Mouse (Mus musculus) limb, embryonic 13.5 days (tissue): Measurements from ENCODE around the gene Lgr5. TPM values are rescaled to one million over a fixed set of nuclear protein-coding genes. Genes with fewer than 3 reads are reported as not detected.

Source experiments
- ATAC-seq: fragments of 200-750 bp; cut with Nextera tagmentation; 2 replicates; pipeline ENCODE4 v1.8.0; 2017; ENCODE audit warnings: low read depth, moderate number of reproducible peaks, moderate TSS enrichment; ENCODE audit not compliant: low FRiP score
- H3K27ac ChIP-seq: fragments of 300-500 bp; sonication (generic); 2 replicates; pipeline ENCODE4 v1.5.1; 2015; ENCODE audit warnings: inconsistent platforms, mild to moderate bottlenecking, moderate library complexity
- H3K27me3 ChIP-seq: fragments of 300-500 bp; sonication (generic); 2 replicates; pipeline ENCODE4 v1.6.1; 2015; ENCODE audit warnings: mild to moderate bottlenecking, inconsistent platforms
- H3K36me3 ChIP-seq: fragments of 300-500 bp; sonication (generic); 2 replicates; pipeline ENCODE4 v1.6.1; 2015; ENCODE audit warnings: inconsistent platforms, mild to moderate bottlenecking, moderate library complexity
- H3K4me1 ChIP-seq: fragments of 300-500 bp; sonication (generic); 2 replicates; pipeline ENCODE4 v1.6.1; 2015; ENCODE audit warnings: inconsistent platforms
- H3K4me2 ChIP-seq: fragments of 300-500 bp; sonication (generic); replicated peaks from 2 replicates; pipeline ENCODE4 v1.6.1; 2015; ENCODE audit warnings: inconsistent platforms, mild to moderate bottlenecking, moderate library complexity
- H3K4me3 ChIP-seq: fragments of 300-500 bp; sonication (generic); 2 replicates; pipeline ENCODE4 v1.5.1; 2015; ENCODE audit warnings: moderate library complexity, mild to moderate bottlenecking, inconsistent platforms
- H3K9ac ChIP-seq: fragments of 300-500 bp; sonication (generic); 2 replicates; pipeline ENCODE4 v1.6.1; 2015; ENCODE audit warnings: mild to moderate bottlenecking, inconsistent platforms
- H3K9me3 ChIP-seq: fragments of 300-500 bp; sonication (generic); 2 replicates; pipeline ENCODE4 v1.6.1; 2016; ENCODE audit warnings: inconsistent platforms
- WGBS: fragments of 180-500 bp; shearing (Covaris S2); methylation state at CpG from one replicate; pipeline ENCODE4 v1.1.7; 2015; 5-methylcytosine and 5-hydroxymethylcytosine counted together
- polyA plus RNA-seq: library from polyadenylated mRNA; unstranded; fragments of >200 nt; fragmentation: Nextera tagmentation; extraction: Ambion mirVana; gene quantifications from 2 replicates; pipeline ENCODE4 v1.2.1, GENCODE M21; 2015

Gene Lgr5
- polyA plus RNA-seq, 1 experiment from 2014 or later: 10.1 TPM

DNA sequence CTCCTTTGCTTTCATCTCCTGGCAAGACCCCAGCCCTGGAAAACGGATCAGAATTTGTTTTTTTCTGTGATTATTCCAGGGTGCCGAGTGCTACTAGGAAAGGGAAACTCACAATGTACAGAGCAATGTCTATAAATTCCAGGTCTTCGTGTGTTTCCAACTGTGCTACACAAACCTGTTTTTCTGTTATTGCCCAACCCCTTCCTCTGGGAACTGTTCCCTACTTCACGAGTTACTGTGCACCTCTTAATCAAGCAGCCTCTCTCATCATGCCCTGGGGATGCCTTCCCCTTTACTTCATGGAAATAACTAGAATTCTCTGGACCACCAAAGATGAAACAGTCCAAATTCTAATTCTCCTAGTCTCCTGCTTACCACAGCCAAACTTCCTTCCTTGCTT is 58.7 kb downstream of the Lgr5 start:
- Histone ChIP-seq H3K4me3 (no peak overlapping the region), H3K27ac (no peak overlapping the region), H3K27me3 (no peaks in the 10 kb centered on the region; the same call in 1 of the 2 replicates), H3K9me3 (no peaks in the 10 kb centered on the region), H3K4me2 (no peak overlapping the region), H3K36me3 (no peaks in the 10 kb centered on the region), H3K4me1 (peaks cover 14% of the 10 kb centered on the region), H3K9ac (no peak overlapping the region)
- 18% methylated on average over 4 of the region's 4 CpGs for WGBS
- ATAC-seq: peak; percentile 59; the same call in 1 of the 2 replicates

DNA sequence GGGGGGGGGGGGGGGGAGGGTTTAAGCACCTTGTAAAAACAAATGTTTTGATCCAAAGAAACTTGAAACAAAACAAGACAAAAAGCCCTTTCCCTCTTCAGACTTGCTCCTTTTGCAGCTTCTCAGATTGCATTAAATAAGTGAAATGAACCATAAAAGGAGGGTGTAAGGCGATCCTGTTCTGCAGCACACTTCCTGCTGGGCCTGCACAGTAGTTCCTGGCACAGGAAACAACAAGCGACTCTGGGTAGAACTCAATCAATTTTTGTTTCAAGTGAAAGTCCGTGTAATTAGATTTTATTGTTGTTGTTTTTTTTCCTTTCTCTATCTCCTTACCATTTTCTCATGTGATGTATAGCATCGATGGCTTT is 66.5 kb downstream of the Lgr5 start:
- no peak for ATAC-seq
- Histone ChIP-seq H3K4me3 (no peak overlapping the region), H3K4me2 (peak overlapping the region; percentile 54), H3K9ac (no peak overlapping the region), H3K36me3 (no peaks in the 10 kb centered on the region), H3K4me1 (peaks cover 25% of the 10 kb centered on the region), H3K27ac (peak overlapping the region; percentile 69; the same call in 1 of the 2 replicates), H3K9me3 (no peaks in the 10 kb centered on the region), H3K27me3 (no peaks in the 10 kb centered on the region)
- WGBS: 18% methylated on average over 4 of the region's 4 CpGs

DNA sequence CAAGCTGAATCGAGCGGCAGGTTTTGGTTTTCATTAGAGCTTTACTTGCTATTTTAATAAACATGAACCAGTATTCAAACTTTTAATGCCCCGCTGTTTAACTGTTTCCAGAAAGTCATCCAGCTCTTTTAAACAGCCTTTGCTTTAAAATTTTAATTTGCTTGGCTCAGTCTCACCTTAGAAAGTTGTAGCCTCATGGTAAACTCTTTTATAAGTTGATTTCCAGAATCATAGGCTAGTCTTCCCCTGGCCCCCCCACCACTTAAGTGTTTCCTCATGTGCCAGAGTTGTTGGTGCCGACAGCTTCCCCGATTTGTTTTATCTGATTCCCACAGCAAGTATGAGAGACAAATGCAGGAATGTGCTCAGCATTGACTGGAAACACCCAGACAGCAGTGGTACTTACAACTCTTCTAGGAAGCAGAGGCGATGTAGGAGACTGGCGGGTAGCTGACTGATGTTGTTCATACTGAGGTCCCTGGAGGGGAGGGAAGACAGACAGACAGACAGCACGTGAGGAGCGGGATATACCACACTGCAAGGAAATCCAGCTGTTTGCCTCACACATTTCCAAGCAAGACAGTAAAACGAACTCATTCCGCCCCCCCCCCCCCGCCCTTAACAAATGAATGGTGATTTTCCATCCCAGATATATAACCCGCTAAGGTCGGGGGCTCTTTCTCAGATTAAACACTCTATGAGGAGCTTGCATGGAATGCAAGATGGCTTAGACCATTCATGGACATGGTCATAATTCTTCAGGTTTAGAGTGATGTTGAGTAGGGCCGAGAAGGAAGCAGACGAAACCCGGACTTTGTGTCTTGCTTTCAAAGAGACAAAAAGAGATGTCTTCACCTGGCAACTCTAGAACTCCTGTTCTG is 67.1 kb downstream of the Lgr5 start:
- no peak overlapping the region for H3K9ac ChIP-seq
- H3K4me3 ChIP-seq: peak overlapping the region; percentile 7
- no peaks in the 10 kb centered on the region for H3K27me3 ChIP-seq
- no peaks in the 10 kb centered on the region for H3K36me3 ChIP-seq
- peak overlapping the region; percentile 54 for H3K4me2 ChIP-seq
- peak overlapping the region; percentile 69 for H3K27ac ChIP-seq
- peak; percentile 84 for ATAC-seq
- H3K9me3 ChIP-seq: no peaks in the 10 kb centered on the region
- peaks cover 25% of the 10 kb centered on the region for H3K4me1 ChIP-seq
- 14% methylated on average over 17 of the region's 17 CpGs for WGBS

DNA sequence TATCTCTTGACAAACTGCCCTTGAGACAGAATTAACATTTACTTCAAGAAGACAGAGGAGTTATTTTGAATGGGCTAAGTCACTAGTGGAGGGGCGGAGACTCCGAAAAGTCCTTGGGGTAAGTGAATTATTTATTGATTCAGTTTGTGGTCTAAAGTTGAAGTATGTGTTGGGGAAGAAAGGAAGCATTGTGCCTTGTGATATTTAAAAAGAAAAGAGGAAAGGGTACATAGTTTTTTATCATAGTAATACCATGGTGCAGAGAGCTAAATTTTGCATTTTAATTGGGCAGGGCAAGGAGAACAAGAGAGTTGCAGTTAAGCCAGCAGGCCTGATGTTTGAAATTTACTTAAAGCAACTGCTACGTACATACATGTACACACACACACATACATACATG is 68.7 kb downstream of the Lgr5 start:
- Histone ChIP-seq H3K27me3 (no peaks in the 10 kb centered on the region), H3K9me3 (no peaks in the 10 kb centered on the region), H3K4me1 (peaks cover 25% of the 10 kb centered on the region), H3K4me2 (no peak overlapping the region), H3K4me3 (no peak overlapping the region), H3K9ac (no peak overlapping the region), H3K36me3 (no peaks in the 10 kb centered on the region), H3K27ac (no peak overlapping the region)
- no peak for ATAC-seq
- 82% methylated on average over 3 of the region's 3 CpGs for WGBS

DNA sequence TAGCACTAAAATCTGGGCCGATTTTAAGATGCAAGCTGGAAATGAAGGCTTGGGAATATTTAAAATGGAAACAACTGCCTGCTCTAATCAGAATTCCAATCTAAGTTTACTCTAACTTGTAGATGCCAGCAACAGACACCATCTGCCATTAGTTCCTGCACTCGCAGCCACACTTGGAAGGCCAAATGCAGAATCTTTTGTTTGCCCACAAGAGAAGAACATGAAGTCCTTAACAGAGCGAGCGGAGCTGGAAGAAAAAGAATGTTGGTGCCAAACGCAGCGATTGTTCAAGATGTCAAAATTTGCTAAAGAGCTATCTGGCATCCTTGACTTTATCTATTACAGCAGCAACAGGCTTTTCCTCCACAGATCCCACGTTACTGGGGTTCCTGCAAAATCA is 72.1 kb downstream of the Lgr5 start:
- Histone ChIP-seq H3K27ac (no peak overlapping the region; the same call in 1 of the 2 replicates), H3K4me3 (no peak overlapping the region), H3K9ac (no peak overlapping the region), H3K9me3 (0 out of 2 replicates have a peak, but pooled peaks cover 3% of the 10 kb centered on the region), H3K4me2 (no peak overlapping the region), H3K36me3 (no peaks in the 10 kb centered on the region), H3K27me3 (no peaks in the 10 kb centered on the region), H3K4me1 (peaks cover 13% of the 10 kb centered on the region)
- no peak for ATAC-seq
- 81% methylated on average over 7 of the region's 7 CpGs for WGBS

DNA sequence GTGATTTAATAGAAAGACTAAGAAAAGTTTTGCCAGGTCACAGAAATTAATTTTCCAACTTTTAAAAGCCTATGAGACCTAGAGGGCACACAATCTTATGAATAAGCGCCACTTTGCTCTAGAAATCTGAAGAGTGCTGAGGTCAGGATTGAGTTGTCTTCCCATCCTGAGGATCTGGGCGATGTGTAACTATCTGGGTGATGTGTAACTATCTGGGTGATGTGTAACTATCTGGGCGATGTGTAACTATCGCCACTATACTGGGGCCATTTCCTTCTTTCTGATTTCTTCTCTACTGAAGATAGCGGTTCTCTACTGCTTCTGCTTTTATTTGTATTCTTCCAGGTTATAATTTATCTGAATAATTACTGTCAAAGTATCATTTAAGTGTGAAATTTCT is 76.6 kb downstream of the Lgr5 start:
- 0 out of 2 replicates have a peak, but pooled peaks cover 3% of the 10 kb centered on the region for H3K9me3 ChIP-seq
- no peak for ATAC-seq
- H3K4me1 ChIP-seq: no peaks in the 10 kb centered on the region
- H3K36me3 ChIP-seq: no peaks in the 10 kb centered on the region
- no peak overlapping the region for H3K4me3 ChIP-seq
- H3K27me3 ChIP-seq: no peaks in the 10 kb centered on the region
- no peak overlapping the region for H3K27ac ChIP-seq
- WGBS: 92% methylated on average over 5 of the region's 5 CpGs
- no peak overlapping the region for H3K4me2 ChIP-seq
- no peak overlapping the region for H3K9ac ChIP-seq

DNA sequence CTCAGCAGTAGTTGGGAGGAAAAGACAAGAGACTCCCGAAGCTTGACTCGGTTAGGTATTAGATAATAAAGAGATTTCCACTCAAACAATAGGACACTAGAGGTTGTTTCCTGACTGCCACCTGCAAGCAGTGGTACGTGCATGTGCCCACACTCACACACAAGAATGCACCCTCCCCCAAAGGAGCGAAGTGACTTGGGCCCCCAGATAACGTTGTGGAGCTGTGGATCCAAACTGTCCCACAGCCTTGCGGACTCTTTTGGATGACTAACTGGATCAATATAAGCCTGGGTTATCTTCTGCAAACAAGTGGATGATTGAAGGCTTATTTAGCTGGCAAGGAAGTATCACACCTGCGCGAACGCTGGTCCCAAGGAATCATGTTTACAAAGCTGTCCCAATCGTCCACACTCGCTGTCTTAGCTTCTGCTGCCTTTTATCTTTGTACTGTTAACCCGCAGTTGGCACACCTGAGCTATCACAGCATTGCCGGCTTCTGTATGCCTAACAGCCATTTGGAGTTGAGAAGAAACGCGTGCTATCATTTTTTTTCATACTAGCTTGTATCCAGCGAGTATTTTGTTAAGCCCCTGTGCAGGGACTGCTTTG is 81.8 kb downstream of the Lgr5 start:
- 91% methylated on average over 16 of the region's 16 CpGs for WGBS
- Histone ChIP-seq H3K4me3 (no peak overlapping the region), H3K4me2 (no peak overlapping the region), H3K36me3 (no peaks in the 10 kb centered on the region), H3K4me1 (no peaks in the 10 kb centered on the region), H3K9ac (no peak overlapping the region), H3K27me3 (no peaks in the 10 kb centered on the region), H3K27ac (no peak overlapping the region), H3K9me3 (no peaks in the 10 kb centered on the region)
- no peak for ATAC-seq

DNA sequence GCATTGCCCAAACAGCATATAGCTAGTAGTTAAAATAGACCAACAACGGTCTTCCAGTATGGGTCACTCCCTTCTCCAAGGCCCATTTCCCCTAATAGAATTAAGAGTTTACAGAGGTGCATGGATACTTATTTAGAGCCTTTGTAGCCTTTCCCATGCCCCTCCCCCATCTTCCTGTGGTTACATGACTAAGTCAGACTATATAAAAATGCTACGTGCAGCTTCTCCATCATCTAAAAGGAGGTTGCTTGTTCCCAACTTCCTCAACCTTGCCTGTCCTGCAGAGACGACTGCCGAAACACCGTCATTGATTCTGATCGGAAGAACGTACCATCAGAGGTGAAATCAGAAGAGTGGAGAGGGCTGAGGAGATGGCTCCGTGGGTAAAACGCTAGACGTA is 82.4 kb downstream of the Lgr5 start:
- Histone ChIP-seq H3K9me3 (no peaks in the 10 kb centered on the region), H3K27me3 (no peaks in the 10 kb centered on the region), H3K27ac (no peak overlapping the region), H3K9ac (no peak overlapping the region), H3K4me1 (no peaks in the 10 kb centered on the region), H3K4me2 (no peak overlapping the region), H3K36me3 (no peaks in the 10 kb centered on the region), H3K4me3 (no peak overlapping the region)
- 89% methylated on average over 10 of the region's 10 CpGs for WGBS
- no peak for ATAC-seq

DNA sequence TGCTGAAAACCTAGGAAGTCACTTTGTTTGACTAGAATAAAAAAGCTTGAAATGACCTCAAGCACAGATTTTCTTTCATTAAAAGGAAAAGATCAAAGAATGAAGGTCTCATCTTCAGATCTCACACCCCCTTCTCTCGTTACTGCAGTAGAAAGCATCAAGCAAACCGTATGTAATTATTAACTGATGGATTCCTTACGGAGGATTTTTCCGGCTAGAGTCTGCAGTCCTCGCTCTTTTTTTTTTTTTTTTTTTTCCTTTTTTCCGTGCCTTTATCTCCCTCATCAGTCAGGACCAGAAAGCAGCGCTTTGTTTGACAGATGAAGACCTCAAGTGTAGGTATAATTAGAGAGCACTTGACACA is 93.8 kb downstream of the Lgr5 start:
- WGBS: 6% methylated on average over 7 of the region's 7 CpGs
- H3K27me3 ChIP-seq: no peaks in the 10 kb centered on the region
- H3K4me3 ChIP-seq: peak overlapping the region; percentile 5; the same call in 1 of the 2 replicates
- 0 out of 2 replicates have a peak, but pooled peaks cover 4% of the 10 kb centered on the region for H3K36me3 ChIP-seq
- no peak overlapping the region for H3K9ac ChIP-seq
- H3K27ac ChIP-seq: no peak overlapping the region
- H3K9me3 ChIP-seq: 0 out of 2 replicates have a peak, but pooled peaks cover 5% of the 10 kb centered on the region
- H3K4me2 ChIP-seq: peak overlapping the region; percentile 44
- ATAC-seq: no peak
- peaks cover 16% of the 10 kb centered on the region for H3K4me1 ChIP-seq

DNA sequence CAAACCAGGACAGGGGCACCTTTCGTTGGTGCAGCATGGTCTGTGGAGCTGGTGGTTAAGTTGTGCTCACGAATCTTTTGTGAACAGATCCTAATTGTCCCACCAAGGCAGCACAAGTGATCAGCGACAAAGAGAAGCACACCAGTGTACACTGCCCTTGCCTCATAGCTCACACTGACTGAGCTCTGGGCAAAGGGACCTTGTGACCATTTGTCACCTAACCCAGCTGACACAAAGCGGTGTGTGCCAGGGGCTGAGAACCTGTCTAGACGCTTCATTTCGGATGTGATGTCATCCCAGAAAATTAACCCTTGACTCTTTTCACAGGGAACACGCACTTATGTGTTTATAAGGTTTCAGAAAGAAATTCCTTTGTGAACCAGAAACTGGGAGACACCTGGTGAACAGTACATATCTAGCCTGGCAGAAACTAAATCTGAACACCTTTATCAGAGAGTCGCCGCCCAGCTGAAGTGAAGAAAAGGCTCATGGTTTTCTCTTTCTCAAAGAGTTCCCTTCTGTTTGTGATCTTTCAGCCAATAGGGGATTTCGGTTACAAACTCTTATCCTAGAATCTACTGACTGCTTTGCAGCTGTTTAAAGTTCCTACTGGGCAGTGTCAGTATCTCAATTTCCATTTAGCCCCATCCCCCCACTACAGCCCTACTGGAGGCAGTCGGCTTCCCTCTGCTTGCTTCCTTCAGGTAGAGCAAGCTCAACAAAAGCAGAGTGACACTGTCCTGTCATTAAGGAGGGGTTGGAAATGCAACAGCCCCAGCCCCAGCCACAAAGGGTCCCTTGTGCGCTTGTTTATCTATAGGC is 94.4 kb downstream of the Lgr5 start:
- Histone ChIP-seq H3K4me2 (peak overlapping the region; percentile 44), H3K27ac (no peak overlapping the region), H3K4me3 (no peak overlapping the region; the same call in 1 of the 2 replicates), H3K27me3 (no peaks in the 10 kb centered on the region; the same call in 1 of the 2 replicates), H3K9me3 (0 out of 2 replicates have a peak, but pooled peaks cover 5% of the 10 kb centered on the region), H3K4me1 (peaks cover 16% of the 10 kb centered on the region), H3K36me3 (0 out of 2 replicates have a peak, but pooled peaks cover 4% of the 10 kb centered on the region), H3K9ac (no peak overlapping the region)
- 0 out of 2 replicates have a peak, but pooled peaks have one; percentile 57 for ATAC-seq
- 47% methylated on average over 12 of the region's 12 CpGs for WGBS

DNA sequence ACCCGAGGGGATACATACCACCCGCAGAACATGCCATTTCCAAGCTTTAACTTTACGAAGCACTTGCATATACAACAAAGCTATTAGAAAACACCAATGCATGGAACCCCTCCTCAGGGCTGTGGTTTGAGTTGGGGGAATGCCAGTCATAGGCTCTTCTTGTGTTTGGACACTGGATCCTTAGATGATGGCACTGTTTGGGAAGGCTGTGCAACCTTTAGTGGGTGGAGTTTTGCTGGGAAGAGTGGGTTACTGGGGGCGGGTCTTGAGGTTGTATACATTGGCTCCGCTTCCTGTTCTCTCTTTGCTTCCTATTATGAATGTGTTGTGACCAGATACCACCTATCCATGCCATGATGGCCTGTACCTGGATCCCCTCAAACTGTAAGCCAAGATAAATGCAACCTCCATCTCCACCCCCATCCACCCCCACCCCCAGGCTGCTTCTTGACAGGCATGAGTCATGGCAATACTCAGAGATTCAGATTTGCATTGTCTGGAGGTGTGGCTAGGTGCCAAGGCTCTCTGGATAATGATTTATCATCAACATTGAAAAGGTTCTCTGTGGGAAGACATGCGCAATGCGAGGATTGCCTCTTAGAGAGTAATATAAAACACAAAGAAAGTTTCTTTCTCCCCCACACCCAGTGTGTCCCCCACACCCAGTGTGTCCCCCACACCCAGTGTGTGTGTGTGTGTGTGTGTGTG is 95.6 kb downstream of the Lgr5 start:
- H3K36me3 ChIP-seq: 0 out of 2 replicates have a peak, but pooled peaks cover 4% of the 10 kb centered on the region
- no peak overlapping the region for H3K9ac ChIP-seq
- WGBS: 80% methylated on average over 7 of the region's 7 CpGs
- H3K4me3 ChIP-seq: no peak overlapping the region
- no peak overlapping the region for H3K4me2 ChIP-seq
- 0 out of 2 replicates have a peak, but pooled peaks cover 5% of the 10 kb centered on the region for H3K9me3 ChIP-seq
- H3K27me3 ChIP-seq: no peaks in the 10 kb centered on the region; the same call in 1 of the 2 replicates
- no peak for ATAC-seq
- H3K4me1 ChIP-seq: peaks cover 16% of the 10 kb centered on the region
- H3K27ac ChIP-seq: no peak overlapping the region
